Mouse (Mus musculus) left cerebral cortex, adult 18-20 months (tissue): Measurements from ENCODE around the gene Pf4. TPM values are rescaled to one million over a fixed set of nuclear protein-coding genes. Genes with fewer than 3 reads are reported as not detected.
"Not testable (repeated sequence)": the region's sequence is repeated elsewhere in the genome, so short reads cannot be mapped to it uniquely, and the experiment has no call there.

ENCODE experiments used
- DNase-seq, 2 experiments: peaks; one replicate each; pipeline ENCODE4 v3.0.0; 2021 to 2022; ENCODE audit warnings: low spot score in 2 of 2, mixed read lengths in 1 of 2
- microRNA-seq, 2 experiments: library from miRNA; unstranded; fragments of <30 nt; microRNA quantifications; one replicate each; pipeline ENCODE4 v1.2.0; 2021
- total RNA-seq, 2 experiments: library from RNA; stranded (reverse); gene quantifications; 2 replicates each; pipeline ENCODE4 v1.2.3; 2021

Pf4 gene
- total RNA-seq, 2 experiments from 2014 or later = 4.4 to 5.0 TPM

GRCm38 (mm10) chr5:90785659-90786588 is 13.7 kb downstream of the Pf4 start, which contains the start of gene Cxcl3:
Gene Cxcl3, plus strand, starts transcription at chr5:90786103.
- peak in 1 of 2 experiments; percentile 7 for DNase-seq

- no peak for DNase-seq
These were observed 15.9 kb downstream of the Pf4 start for GRCm38 (mm10) chr5:90788114-90788513.

GRCm38 (mm10) chr5:90789306-90790073 is 17.3 kb downstream of the Pf4 start:
- DNase-seq = no peak

- DNase-seq = no peak
These were observed 17.9 kb downstream of the Pf4 start for GRCm38 (mm10) chr5:90790074-90790502.

GRCm38 (mm10) chr5:90794195-90794625 is 22.0 kb downstream of the Pf4 start, which contains the start of gene Cxcl15:
Gene Cxcl15, plus strand, starts transcription at chr5:90794534.
- DNase-seq = no peak

- DNase-seq = not testable (repeated sequence)
These were observed 23.2 kb downstream of the Pf4 start for GRCm38 (mm10) chr5:90795392-90795791.

- DNase-seq = no peak
These were observed 32.3 kb downstream of the Pf4 start for GRCm38 (mm10) chr5:90804574-90804973.

GRCm38 (mm10) chr5:90806050-90806449 is 33.8 kb downstream of the Pf4 start:
- no peak for DNase-seq

GRCm38 (mm10) chr5:90807176-90807950 is 35.1 kb downstream of the Pf4 start:
- no peak for DNase-seq

GRCm38 (mm10) chr5:90819756-90820155 is 47.5 kb downstream of the Pf4 start:
- no peak for DNase-seq

Small RNA genes within 50 kb of the gene (microRNA-seq; reads per million reads assigned to microRNA genes)
- gene Gm24322 = 0 reads per million in 2 experiments

Other genes starting within 250 kb of the Pf4 start
- gene 5830473C10Rik, start 211.3 kb upstream of the Pf4 start, total RNA-seq = under 1 TPM in 1 of 2 experiments, not detected in 1; 0.16 TPM
- 1 to 10 TPM; 2.4 to 2.5 TPM for gene Rassf6, start 131.8 kb upstream of the Pf4 start, total RNA-seq
- under 1 TPM; 0.23 to 0.42 TPM for gene Cxcl5, start 13.1 kb upstream of the Pf4 start, total RNA-seq
- under 1 TPM; 0.46 to 0.63 TPM for gene Ppbp, start 3.9 kb upstream of the Pf4 start, total RNA-seq
- not detected for gene Cxcl3, start 13.7 kb downstream of the Pf4 start, total RNA-seq
- not detected for gene Cxcl15, start 22.1 kb downstream of the Pf4 start, total RNA-seq
- not detected for gene Cxcl1, start 118.8 kb downstream of the Pf4 start, total RNA-seq
- not detected for gene Cxcl2, start 131.4 kb downstream of the Pf4 start, total RNA-seq
- gene Mthfd2l, start 158.7 kb downstream of the Pf4 start, total RNA-seq = 10 to 100 TPM; 16.4 to 17.1 TPM